Mouse (Mus musculus): ENCODE measurements at regions not wholly inside any gene's neighbourhood (a gene's known extent, or its start where the extent isn't known, plus 50 kb on each side); places are given as distances from the start of the nearest gene placed in this dataset.

- Histone ChIP-seq H3K4me3 (ENCODE audit: insufficient read depth, low read depth, low read length) (no peak overlapping the region), H3K27ac (replicated peaks; ENCODE audit: low read depth, low read length) (no peak overlapping the region), H3K4me1 (ENCODE audit: control insufficient read depth, insufficient read depth, insufficient read length, low read length) (no peaks in the 10 kb centered on the region)
Observed at GRCm38 (mm10) chr8:89185314-89185713, 141.4 kb upstream of the Sall1 start.

GRCm38 (mm10) chr8:89175631-89176030, 131.7 kb upstream of the Sall1 start:
- no peaks in the 10 kb centered on the region for H3K4me1 ChIP-seq (ENCODE audit: control insufficient read depth, insufficient read depth, insufficient read length, low read length)
- no peak overlapping the region for H3K27ac ChIP-seq (replicated peaks; ENCODE audit: low read depth, low read length)
- H3K4me3 ChIP-seq (ENCODE audit: insufficient read depth, low read depth, low read length): no peak overlapping the region

GRCm38 (mm10) chr8:89171561-89171960, 127.6 kb upstream of the Sall1 start:
- Histone ChIP-seq H3K4me1 (ENCODE audit: control insufficient read depth, insufficient read depth, insufficient read length, low read length) (no peaks in the 10 kb centered on the region), H3K27ac (replicated peaks; ENCODE audit: low read depth, low read length) (no peak overlapping the region), H3K4me3 (ENCODE audit: insufficient read depth, low read depth, low read length) (no peak overlapping the region)

- Histone ChIP-seq H3K4me1 (ENCODE audit: control insufficient read depth, insufficient read depth, insufficient read length, low read length) (no peaks in the 10 kb centered on the region), H3K27ac (replicated peaks; ENCODE audit: low read depth, low read length) (no peak overlapping the region), H3K4me3 (ENCODE audit: insufficient read depth, low read depth, low read length) (no peak overlapping the region)
Observed at GRCm38 (mm10) chr8:89169484-89169883, 125.5 kb upstream of the Sall1 start.

GRCm38 (mm10) chr8:89167026-89167425, 123.1 kb upstream of the Sall1 start:
- no peak overlapping the region for H3K4me3 ChIP-seq (ENCODE audit: insufficient read depth, low read depth, low read length)
- no peak overlapping the region for H3K27ac ChIP-seq (replicated peaks; ENCODE audit: low read depth, low read length)

GRCm38 (mm10) chr8:89156909-89157308, 112.9 kb upstream of the Sall1 start:
- Histone ChIP-seq H3K27ac (replicated peaks; ENCODE audit: low read depth, low read length) (no peak overlapping the region), H3K4me1 (ENCODE audit: control insufficient read depth, insufficient read depth, insufficient read length, low read length) (no peaks in the 10 kb centered on the region), H3K4me3 (ENCODE audit: insufficient read depth, low read depth, low read length) (no peak overlapping the region)

More at GRCm38 (mm10) chr8:89167026-89167425, 123.1 kb upstream of the Sall1 start:
- no peaks in the 10 kb centered on the region for H3K4me1 ChIP-seq (ENCODE audit: control insufficient read depth, insufficient read depth, insufficient read length, low read length)

- no peaks in the 10 kb centered on the region for H3K4me1 ChIP-seq (ENCODE audit: control insufficient read depth, insufficient read depth, insufficient read length, low read length)
- H3K27ac ChIP-seq (replicated peaks; ENCODE audit: low read depth, low read length): no peak overlapping the region
- H3K4me3 ChIP-seq (ENCODE audit: insufficient read depth, low read depth, low read length): no peak overlapping the region
Observed at GRCm38 (mm10) chr8:89153605-89154004, 109.6 kb upstream of the Sall1 start.

- H3K27ac ChIP-seq (replicated peaks; ENCODE audit: low read depth, low read length): no peak overlapping the region
- H3K4me3 ChIP-seq (ENCODE audit: insufficient read depth, low read depth, low read length): no peak overlapping the region
- H3K4me1 ChIP-seq (ENCODE audit: control insufficient read depth, insufficient read depth, insufficient read length, low read length): no peaks in the 10 kb centered on the region
Observed at GRCm38 (mm10) chr8:89152867-89153595, 109.1 kb upstream of the Sall1 start.

- H3K27ac ChIP-seq (replicated peaks; ENCODE audit: low read depth, low read length): no peak overlapping the region
- no peak overlapping the region for H3K4me3 ChIP-seq (ENCODE audit: insufficient read depth, low read depth, low read length)
- no peaks in the 10 kb centered on the region for H3K4me1 ChIP-seq (ENCODE audit: control insufficient read depth, insufficient read depth, insufficient read length, low read length)
Observed at GRCm38 (mm10) chr8:89152331-89152730, 108.4 kb upstream of the Sall1 start.

- Histone ChIP-seq H3K4me3 (ENCODE audit: insufficient read depth, low read depth, low read length) (no peak overlapping the region), H3K27ac (replicated peaks; ENCODE audit: low read depth, low read length) (no peak overlapping the region), H3K4me1 (ENCODE audit: control insufficient read depth, insufficient read depth, insufficient read length, low read length) (no peaks in the 10 kb centered on the region)
Observed at GRCm38 (mm10) chr8:89150952-89151351, 107.0 kb upstream of the Sall1 start.

- H3K27ac ChIP-seq (replicated peaks; ENCODE audit: low read depth, low read length): no peak overlapping the region
- H3K4me1 ChIP-seq (ENCODE audit: control insufficient read depth, insufficient read depth, insufficient read length, low read length): no peaks in the 10 kb centered on the region
- no peak overlapping the region for H3K4me3 ChIP-seq (ENCODE audit: insufficient read depth, low read depth, low read length)
Observed at GRCm38 (mm10) chr8:89141529-89142235, 97.7 kb upstream of the Sall1 start.

- H3K4me3 ChIP-seq (ENCODE audit: insufficient read depth, low read depth, low read length): no peak overlapping the region
- H3K27ac ChIP-seq (replicated peaks; ENCODE audit: low read depth, low read length): no peak overlapping the region
- H3K4me1 ChIP-seq (ENCODE audit: control insufficient read depth, insufficient read depth, insufficient read length, low read length): no peaks in the 10 kb centered on the region
Observed at GRCm38 (mm10) chr8:89139876-89140275, 95.9 kb upstream of the Sall1 start.

- Histone ChIP-seq H3K4me3 (ENCODE audit: insufficient read depth, low read depth, low read length) (no peak overlapping the region), H3K4me1 (ENCODE audit: control insufficient read depth, insufficient read depth, insufficient read length, low read length) (no peaks in the 10 kb centered on the region), H3K27ac (replicated peaks; ENCODE audit: low read depth, low read length) (no peak overlapping the region)
Observed at GRCm38 (mm10) chr8:89138416-89139125, 94.6 kb upstream of the Sall1 start.

GRCm38 (mm10) chr8:89134581-89135484, 90.9 kb upstream of the Sall1 start:
- Histone ChIP-seq H3K4me3 (ENCODE audit: insufficient read depth, low read depth, low read length) (no peak overlapping the region), H3K27ac (replicated peaks; ENCODE audit: low read depth, low read length) (no peak overlapping the region), H3K4me1 (ENCODE audit: control insufficient read depth, insufficient read depth, insufficient read length, low read length) (no peaks in the 10 kb centered on the region)

- Histone ChIP-seq H3K4me3 (ENCODE audit: insufficient read depth, low read depth, low read length) (no peak overlapping the region), H3K4me1 (ENCODE audit: control insufficient read depth, insufficient read depth, insufficient read length, low read length) (no peaks in the 10 kb centered on the region), H3K27ac (replicated peaks; ENCODE audit: low read depth, low read length) (no peak overlapping the region)
Observed at GRCm38 (mm10) chr8:89134058-89134457, 90.1 kb upstream of the Sall1 start.

Data from brown adipose tissue, adult 24 weeks (tissue).